Mouse (Mus musculus) urinary bladder, postnatal 10 days (tissue): ENCODE results near the gene Gatc.
A peak's percentile ranks its signal among the peaks of the same experiment; 100 is the strongest.
"Not testable (repeated sequence)": the region's sequence is repeated elsewhere in the genome, so short reads cannot be mapped to it uniquely, and the experiment has no call there.

ENCODE experiments used
- DNase-seq: peaks from one replicate; pipeline ENCODE4 v3.0.0; 2022; ENCODE audit warnings: low spot score

Gatc gene

DNA sequence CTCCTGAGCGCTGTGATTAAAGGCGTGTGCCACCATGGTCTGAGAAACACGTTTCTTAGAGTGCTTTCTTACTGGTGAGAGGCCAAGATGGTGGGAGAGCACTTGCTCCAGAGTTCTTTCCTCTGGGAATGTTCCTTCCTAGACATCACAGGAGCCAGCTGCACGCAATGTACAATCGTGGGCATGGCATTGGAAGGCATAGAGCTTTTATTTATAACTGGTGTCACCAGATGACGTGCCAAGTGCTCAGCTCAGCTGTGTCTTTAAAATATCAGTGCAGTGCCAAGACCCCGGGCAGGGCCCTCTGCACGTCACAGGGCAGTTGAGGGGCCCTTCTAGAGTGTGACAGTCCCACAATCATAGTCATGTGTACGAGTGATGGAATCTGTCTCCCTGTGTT, 10.0 kb downstream of the Gatc start:
- DNase-seq = no peak

DNA sequence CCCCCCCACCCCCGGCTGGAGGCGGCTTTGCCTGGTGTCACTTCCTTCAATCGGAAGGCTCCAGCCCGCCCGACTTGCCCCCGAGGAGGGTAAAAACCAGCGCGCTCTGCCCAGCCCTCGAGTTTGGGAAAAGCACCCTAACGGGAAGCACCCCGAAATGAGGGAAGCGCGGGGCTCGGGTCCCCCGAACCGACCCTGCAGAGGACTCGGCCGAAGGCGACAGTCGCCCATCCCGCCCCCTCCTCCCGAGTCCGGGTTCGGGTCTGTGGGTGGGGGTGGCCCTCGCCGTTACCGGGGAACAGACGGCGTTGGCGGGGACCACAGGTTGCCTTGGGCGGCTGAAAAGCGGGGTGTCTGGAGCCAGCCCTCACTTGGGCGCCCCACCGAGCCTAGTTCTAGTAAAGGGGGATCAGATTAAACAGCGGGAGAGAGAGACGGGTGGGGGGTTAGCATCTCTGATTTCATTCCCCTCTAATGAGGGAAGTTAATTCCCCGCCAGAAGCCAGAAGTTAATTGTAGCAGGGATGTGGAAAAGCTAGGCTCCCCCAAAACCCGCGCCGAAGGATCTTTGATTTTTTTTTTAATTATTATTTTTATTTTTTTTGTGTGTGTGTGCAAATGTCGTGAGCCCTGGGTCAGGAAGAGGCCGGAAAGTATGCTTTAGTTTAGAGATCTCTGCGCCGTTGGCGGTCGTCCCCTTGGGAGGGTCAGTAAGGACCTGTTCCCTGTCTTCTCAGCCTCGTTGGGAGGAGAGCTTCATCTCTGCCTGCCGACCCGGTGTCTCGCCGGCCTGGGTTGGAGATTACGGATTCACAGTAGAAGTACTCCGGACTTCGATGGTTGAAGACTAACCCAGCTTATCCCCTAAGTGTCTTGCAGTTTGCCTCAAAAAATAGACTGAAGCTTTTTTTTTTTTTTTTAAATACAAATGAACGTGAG, 13.1 kb downstream of the Gatc start:
- no peak for DNase-seq

DNA sequence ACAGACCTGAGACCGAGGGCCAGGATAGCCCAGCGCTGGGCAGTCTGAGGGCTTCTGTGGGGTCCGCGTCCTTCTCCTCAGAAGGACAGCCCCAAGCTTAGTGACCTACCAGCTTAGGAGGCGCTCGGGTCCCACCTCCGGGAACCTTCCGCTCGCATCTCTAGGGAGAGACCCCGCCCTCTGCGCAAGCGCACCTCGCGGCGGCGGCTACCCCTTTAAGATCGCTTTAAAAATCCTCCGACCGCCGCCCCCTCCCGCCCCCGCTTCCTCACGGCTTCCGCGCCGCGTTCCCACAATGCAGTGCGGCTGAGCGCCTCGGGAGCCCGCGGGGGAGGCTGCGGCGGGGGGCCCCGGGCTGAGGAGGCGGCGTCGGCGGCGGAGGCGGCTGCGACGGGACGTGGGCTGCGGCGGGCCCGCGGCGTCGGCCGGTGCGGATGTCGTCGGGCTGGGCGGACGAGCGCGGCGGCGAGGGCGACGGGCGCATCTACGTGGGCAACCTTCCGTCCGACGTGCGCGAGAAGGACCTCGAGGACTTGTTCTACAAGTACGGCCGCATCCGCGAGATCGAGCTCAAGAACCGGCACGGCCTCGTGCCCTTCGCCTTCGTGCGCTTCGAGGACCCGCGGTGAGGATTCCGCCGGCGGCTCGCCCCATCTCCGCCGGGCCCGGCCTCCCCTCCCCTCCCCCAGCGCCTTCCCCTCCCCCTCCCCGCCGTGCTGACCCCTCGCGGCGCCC, 13.9 kb downstream of the Gatc start, which contains the start of gene Srsf9:
Srsf9 (plus strand) TSS at position 303 of the 735 bp plus-strand sequence.
- peak; percentile 81 for DNase-seq

DNA sequence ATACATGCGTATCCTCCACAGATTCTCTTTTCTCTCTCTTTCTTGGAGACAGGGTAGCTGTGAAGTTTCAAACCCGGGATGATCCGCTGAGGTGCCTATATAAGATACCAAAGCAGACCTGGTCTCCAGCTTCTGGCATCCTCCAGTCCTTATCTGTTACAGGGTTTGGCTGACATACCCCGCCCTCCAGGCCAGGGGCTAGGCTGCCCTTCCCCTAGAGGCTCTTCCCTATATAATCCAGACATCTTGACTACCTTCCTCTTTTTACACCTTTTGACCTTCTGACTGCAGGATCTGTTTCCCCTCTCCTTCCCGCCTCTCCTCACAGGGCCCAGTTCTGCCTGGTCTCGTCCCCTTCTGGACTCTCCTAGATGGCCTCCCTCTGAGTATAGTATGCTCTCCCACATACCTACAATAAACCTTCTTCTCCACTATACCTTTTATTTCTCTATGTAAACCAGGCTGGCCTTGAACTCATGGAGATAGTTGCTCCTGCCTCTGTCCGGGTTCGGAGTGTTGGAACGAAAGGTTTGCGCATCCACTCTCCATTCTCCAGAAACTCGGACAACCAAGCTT, 14.6 kb downstream of the Gatc start:
- DNase-seq = no peak

DNA sequence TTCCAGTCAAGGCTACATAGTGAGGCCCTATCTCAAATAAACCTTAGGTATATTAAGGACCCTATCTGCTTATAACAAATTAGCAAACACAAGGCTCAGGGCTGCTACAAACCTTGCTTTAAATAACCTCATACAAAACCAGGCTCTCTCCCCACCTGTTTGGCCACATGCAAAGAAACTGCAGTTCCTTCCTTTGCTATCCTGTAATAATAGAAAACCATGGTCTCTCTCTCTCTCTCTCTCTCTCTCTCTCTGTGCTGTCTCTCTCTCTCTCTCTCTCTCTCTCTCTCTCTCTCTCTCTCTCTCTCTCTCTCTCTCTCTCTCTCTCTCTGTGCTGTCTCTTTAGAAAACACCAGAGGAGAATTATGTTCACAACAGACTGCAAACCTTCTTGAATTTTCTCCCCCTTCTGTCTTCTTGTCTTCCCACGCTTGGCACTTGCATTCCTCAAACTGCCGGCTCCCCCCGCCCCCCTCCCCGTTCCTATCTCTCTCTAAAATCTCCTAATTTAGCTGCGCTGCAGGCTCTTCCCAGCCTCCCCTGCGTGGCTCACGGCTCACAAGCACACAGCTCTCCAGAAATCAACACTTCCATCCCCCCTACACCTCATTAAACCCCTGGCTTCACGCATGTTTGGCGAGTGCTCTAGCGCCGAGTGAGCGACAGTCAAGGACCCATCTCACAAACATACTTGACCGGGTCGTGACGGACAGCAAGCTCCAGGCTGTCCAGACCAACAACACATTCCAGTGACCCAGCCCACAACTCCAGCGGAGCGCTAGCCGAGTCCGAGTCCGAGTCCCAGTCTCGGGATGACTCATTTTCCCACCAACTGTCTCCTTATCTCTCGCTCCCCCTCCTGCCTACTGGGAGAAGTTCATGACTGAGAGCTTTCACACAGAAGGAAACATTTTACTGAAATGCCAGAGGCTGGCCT, 21.7 kb downstream of the Gatc start:
- peak; percentile 41 for DNase-seq

DNA sequence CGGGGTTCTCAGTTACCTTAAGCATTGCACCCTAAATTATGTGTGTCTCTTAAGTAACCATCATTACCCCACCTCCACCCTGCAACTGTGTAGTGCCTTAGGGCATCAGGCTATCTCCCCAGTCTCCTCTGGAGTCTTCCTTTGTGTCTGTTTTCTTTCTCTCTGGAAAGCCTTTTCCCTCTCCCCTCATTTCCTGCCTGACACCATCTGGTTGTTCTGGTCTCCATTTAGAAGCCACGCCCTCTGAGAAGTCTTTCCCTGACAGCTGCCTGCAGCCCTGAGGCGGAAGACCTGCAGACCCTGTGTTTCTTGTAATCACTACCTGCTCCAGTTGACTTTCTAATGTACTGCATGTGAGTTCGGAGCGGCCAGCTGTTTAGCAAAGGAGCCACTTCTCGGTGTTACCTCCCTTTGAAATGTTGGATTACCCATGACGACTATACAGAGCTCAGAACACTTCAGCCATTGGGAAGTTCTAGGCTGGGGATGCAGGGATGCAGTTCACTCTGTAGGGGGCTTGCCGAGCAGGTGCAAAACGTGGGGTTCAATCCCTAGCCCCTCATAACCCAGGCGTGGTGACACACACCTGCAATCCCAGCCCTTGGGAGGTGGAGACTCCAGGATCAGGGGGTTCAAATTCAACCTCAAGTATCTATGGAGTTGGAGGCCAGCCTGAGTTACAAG, 23.2 kb downstream of the Gatc start:
- DNase-seq = no peak

DNA sequence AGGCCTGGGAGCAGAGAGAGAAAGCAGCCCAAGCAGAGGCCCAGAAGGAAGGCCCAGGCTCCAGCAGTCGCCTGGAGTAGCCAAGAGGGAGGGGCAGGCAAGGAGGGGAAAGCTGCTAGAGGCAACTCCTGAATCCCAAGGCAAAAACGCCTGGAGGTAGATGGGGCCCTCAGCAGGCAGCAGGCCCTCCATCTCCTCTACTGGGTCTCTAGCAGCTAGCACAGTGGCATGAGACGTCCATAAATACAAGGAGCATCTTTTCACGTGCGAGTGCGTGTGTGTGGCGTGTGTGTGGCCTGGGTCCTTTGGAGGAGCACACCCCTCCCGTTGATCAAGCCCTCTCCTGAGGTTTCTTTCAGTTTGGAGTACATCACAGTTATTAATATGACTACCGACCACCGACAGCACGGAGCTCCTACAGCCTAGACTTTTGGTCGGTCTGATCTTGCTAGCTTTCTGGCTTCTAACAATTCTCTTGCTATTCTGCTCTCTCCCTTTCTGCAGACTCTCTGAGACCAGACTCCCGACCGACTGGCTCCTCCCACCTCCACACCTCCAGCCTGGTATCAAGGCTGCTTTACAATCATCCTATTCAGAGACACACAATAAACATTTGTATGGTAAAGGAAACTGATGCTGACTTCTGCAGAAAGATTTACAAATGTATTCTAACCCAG, 23.9 kb downstream of the Gatc start:
- DNase-seq = no peak

DNA sequence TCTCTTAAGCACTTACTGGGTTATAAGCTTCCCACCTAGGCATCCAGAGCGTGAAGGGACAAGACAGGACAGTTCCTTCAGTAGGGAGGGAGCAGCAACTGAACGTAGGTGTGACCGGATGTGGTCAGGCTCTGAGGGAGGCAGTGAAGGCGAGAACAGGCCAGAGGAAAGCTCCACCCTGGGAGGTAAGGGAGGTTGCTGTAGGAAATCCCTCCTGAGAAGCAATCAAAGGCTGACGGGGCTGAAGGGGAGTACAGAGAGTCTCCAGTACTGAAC, 27.4 kb downstream of the Gatc start:
- DNase-seq = no peak

DNA sequence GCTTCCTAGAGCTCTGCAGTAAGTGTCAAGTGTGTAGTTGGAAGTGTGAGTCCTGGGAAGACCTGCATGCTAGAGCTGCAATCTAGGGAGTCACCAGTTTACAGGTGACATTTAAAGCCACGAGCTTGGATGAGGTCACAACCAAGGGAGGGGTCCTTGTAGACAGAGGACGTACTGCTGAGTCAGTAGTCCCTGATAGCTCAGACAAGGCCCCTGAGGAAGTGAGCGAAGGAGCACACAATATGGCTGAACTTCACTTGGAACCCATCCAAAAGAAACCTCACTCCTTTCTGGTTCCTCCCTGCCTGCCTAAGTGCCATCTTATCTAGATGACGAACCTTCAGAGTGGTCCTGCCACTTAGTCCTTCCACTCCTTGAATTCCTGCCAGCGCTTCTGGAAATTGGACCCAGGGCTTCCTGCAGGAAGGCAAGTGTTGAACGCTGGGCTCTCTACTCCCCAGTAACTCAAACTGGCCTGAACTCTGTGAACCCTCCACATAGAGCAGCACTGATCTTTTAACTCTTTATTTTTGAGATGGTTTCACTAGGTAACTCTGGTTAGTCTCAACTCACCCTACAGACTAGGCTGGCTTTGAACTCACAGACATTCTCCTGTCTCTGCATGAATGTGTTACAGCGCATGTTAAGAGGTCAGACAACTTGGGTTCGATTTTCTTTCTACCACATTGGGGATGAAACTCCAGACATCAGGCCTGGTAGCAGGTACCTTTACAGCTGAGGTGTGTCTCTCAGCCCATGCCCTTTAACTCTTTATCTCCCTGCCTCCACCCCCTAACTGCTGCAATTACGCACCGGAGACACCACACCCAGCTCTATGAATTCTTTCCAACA, 27.9 kb downstream of the Gatc start:
- DNase-seq = no peak

DNA sequence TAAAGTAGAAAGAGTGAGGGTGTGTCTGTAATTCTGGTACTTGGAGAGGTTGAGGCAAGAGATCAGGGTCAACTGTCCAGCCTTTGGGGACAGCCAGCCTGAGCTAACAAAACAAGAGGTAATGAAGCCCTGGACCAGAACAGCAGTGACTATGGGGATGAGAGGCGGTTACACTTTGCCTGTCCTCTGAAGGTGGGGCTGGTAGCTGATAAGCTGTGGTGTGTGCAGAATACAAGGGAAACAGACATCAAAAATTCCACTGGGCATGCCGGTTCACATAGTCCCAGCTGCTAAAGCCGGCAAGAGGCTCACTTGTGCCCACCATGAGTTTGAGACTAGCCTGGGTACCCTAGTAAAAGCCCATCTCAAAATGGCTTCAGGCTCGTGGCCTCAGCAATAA, 28.6 kb downstream of the Gatc start:
- DNase-seq = no peak

DNA sequence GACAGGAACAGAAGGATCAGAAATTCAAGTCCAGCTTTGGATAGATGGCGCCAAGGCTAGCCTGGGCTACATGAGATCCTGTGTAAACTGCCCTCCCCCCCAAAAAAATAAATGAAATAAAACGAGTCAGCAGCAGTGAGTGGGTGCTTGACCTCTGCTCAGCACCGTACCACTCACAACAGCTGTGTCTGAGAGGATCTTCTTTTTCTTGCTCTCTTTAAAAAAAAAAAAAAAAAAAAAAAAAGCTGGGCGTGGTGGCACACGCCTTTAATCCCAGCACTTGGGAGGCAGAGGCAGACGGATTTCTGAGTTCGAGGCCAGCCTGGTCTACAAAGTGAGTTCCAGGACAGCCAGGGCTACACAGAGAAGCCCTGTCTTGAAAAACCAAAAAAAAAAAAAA, 38.8 kb downstream of the Gatc start:
- not testable (repeated sequence) for DNase-seq

DNA sequence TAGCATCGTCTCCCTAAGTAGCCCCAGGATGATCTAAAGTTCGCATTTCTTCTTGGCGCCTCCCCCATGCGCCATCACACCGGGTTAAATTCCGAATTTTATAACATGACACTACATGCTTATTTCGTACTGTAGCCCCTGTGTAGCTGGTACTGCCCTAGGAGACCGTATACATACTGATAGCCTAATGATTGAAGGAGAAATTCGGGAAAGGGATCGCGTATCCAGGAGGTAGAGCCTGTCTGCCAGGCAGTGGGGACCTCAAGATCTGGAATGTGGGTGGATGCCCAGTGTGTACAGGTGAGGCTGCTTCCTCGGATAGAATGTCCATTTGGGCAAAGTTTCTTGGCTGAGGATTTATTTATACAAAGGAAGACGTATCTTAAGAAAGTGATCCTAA, 39.4 kb downstream of the Gatc start:
- DNase-seq = no peak

DNA sequence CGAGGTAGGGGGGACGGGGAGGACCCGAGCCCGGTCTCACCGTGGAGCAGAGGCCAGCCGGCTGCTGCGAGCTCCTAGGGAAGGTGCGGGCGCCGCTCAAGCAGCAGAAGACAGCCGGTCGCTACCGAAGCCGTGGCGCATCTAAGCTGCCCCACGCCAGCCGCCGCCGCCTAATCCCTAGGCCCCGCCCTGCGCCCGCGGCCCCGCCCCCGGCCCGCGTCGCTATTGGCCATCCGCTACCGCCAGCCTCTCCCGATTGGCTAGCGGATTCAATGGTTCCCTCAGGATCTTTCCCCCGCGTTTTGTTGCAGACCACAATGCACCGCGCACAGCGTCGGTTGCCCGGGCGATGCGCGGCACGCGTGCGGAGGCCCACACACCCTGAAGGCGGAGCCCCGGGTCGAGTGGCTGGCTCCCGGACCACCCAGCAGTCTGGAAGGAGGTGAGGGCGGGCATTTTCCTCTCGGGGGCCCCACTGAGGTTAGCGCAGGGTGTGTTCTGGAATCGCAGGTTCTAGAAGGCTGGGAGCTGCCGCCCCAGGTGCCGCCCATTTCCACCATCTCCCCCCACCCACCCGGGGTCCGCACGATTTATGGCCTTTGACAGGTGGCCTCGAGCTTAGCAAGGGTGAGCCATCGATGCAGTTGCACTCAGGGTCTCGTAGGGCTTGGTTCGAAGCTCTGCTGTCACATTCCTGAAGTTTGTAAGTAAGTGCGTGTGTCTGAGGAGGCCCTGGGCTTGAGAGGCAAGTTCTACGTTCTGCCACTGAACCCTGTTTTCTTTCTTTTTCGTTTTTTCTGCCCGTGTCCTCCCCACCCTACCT, 40.0 kb downstream of the Gatc start, which contains the start of gene Dynll1:
Dynll1 (minus strand) TSS at position 208 of the 823 bp plus-strand sequence.
- peak; percentile 99 for DNase-seq

DNA sequence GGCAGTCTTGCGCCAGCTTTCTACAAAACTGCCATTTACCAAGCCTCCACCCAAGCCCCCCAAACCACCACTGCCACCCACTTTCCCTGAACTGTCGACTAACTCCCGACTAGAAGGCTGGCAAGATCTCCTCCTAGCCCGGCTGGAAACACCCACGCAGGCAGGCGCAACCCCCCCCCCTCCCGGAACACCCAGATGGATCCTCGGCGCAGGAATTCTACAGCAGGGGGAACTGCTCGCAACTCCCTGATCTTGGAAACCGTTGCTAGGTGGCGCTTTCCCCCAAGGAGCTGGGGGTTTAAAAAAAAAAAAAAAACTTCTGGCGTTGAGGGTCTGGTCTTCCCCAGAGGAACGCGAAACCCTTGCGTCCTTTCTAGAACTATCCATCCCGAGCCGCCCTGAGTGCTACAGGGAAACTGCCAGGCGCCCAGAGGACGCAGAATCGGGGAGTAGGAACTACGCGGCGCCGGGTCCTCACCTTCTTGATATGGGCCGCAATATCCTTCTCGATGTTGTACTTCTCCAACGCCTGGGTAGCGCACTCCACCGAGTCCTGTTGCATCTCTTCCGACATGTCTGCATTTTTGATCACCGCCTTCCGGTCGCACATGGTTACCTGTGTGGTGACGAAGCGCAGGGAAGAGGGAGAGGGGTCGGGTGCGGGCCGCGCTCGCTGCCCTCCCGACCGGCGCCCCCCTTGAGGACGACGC, 40.8 kb downstream of the Gatc start:
- DNase-seq = no peak

DNA sequence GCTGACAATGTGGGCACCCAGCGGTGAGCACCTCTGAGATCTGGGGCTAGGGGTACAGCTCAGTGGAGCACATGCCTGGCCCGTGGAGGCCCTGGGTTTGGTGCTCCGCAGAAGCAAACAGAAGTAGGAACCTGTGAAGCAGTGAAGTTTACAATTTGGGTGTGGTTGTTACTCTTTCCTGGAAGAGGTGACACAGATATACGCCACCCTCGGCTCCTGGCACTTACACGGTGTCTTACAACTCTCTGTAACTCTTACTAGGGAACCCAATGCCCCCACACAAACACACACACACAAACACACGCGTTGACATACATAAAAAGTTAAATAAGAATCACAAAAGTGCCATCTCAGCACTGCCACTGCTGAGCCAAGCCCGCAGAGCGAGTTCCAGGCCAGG, 44.6 kb downstream of the Gatc start:
- DNase-seq = no peak

DNA sequence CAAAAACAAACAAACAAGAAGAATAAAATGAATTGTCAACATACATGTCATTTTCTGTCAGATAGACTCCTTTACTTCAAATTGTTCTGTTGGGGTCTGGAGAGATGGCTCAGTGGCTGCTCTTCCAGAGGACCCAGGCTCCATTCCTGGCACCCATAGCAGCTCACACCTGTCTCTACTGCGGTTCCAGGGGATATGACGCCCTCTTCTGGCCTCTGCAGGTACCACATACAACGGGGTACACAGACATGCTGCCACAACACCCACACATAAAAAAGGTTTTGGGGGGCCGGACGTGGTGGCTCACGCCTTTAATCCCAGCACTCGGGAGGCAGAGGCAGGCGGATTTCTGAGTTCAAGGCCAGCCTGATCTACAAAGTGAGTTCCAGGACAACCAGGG, 46.8 kb downstream of the Gatc start:
- no peak for DNase-seq

DNA sequence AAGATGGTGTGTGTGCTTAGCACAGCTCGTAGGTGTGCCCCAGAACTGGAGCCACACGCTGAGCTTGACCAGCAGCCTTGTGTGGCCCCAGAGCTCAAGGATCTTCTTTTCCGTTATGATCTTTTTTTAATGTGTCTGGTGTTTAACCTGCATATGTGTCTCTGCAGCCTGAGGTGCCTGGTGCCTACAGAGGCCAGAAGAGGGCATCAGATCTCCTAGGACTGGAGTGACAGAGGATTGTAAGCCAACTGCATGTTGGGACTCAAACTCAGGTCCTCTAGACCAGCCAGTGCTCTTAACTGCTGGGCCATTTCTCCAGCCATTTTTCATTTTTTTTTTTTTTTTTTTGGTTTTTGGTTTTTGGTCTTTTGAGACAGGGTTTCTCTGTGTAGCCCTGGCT, 56.2 kb downstream of the Gatc start:
- no peak for DNase-seq
